Mouse (Mus musculus) heart, adult 2 months (tissue): ENCODE results near the gene Anks1b.

Experiments
- CTCF ChIP-seq: fragments of 200-600 bp; IDR thresholded peaks from 2 replicates; pipeline ENCODE4 v1.8.1; 2022; ENCODE audit warnings: antibody characterized with exemption, mild to moderate bottlenecking, moderate library complexity
- EP300 ChIP-seq: fragments of 200-500 bp; IDR thresholded peaks from 2 replicates; pipeline ENCODE4 v1.6.1; 2011; ENCODE audit warnings: low read depth, low read length, control low read depth; ENCODE audit not compliant: insufficient read depth
- POLR2A ChIP-seq: fragments of 200-500 bp; IDR thresholded peaks from 2 replicates; pipeline ENCODE4 v1.6.1; 2011; ENCODE audit warnings: mild to moderate bottlenecking, low read depth, low read length, control low read depth; ENCODE audit not compliant: insufficient read depth

DNA sequence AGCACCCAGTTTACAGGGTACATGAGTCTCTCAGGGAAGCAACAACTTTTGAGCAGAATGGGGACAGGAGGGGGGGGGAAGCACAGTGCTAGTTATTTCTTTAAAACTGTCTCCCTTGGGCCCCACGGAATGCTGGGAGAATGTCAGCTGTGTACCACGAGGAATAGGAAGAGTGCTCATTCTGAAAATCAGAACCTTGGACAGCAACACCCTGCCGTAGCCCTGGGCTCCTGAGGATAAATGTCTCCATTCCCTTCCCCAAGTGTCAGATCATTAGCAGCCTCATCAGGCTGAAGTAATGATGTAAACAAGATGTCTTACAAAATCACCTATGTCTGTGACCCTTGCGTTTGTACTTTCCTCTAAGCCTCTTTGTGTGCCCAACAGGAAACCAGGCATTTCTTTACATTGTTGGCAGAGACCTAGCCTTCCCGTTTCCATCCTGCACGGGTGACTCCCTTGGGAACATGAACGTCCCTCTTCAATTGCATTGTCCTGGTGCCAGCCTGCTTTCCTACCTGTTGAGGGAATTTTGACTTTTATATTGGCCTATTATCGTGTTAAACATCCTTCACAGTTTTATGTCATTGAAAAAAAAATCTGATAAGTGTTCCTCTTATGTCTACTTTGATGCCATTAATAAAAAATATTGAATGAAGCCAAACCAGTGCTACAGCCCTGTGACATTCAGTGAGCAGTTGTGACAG lies 1007.7 kb downstream of the Anks1b start:
- TF ChIP-seq CTCF (no peak), EP300 (no peak), POLR2A (no peak)
